Mouse (Mus musculus) adrenal gland (tissue): ENCODE measurements around the gene Wipf3.

ENCODE experiments used
- intact Hi-C: fragments of 180-260 bp; cut with DNase I; formaldehyde crosslinking; loops from one replicate; pipeline ENCODE4 v1.15.1; 2025

The Wipf3 gene

DNA sequence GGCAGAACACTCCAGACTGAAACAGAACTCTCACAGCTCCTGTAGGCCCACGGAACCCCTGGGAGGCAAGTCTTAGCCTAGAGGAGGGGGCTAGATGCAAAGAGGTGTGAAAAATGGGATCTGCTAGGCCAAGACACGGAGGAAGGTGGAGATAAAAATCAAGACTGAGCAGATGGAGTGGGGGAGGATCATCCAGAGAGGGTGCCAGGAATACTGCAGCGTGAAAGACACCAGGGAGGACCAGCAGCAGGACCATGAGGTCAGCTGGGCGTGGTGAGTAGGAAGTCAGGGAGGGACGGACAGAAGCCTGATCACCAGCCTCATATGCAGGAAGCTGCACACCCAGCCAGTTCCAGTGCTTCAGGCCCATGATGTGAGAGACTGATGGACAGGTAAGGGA is 89.4 kb downstream of the Wipf3 start:
- intact Hi-C loops, result no loop called here

DNA sequence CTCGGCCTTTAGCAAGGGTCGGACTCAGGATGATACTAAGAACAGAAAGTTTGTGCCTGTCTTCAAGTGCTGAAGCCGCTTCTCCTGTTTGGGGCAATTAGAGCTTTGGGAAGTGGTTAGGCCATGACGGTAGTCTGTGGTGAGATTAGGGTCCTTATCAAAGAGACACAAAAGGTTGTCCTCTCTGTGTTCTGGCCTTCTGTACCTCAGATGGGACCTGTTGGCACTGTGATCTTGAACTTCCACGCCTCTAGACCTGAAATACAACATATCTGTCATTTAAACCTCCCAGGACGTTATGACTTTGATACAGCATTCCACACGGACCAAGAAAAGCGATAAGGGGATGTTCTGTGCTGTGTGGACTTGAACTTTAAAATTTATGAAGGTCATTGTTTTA is 99.3 kb downstream of the Wipf3 start:
- intact Hi-C loops, result no loop called here

DNA sequence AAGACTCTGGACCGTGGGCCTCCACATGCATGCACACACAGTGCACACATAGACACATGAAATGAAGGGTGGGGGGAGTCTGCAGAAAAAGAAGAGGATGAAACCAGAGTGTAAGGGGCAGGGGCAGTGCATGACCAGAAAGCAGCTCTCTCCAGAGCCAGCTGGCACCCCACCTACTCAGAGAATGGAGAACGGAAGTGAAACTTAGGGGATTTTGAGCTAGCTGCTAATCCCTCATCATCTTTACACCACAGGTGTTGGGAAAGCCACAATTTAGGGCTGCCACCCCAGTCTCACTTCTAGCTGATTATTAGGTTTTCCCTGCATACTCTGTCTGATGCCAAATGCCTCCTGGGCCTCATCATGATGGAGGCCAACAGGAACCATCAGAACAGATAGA is 100.8 kb downstream of the Wipf3 start:
- intact Hi-C loops, result no loop called here

DNA sequence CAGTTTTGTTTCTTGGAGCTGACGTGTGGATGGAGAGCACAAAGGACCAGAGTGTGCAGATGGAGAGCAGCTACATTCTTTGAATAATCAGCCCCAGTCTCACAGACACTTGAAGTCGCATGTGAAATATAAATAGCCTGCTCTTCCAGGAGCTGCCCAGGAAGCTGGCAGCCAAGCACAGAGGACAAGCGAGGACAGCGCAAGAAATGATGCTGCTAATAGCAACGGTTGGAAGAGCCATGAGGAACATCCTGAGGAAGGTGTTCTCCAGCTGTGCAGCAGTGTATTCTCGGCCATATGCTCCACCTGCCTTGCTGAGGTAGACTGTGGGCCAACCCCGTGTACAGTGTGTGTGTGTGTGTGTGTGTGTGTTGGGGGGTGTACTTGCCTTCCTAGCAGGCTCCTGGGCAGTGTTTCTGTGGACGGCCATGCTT is 101.7 kb downstream of the Wipf3 start:
- intact Hi-C loops, result no loop called here

DNA sequence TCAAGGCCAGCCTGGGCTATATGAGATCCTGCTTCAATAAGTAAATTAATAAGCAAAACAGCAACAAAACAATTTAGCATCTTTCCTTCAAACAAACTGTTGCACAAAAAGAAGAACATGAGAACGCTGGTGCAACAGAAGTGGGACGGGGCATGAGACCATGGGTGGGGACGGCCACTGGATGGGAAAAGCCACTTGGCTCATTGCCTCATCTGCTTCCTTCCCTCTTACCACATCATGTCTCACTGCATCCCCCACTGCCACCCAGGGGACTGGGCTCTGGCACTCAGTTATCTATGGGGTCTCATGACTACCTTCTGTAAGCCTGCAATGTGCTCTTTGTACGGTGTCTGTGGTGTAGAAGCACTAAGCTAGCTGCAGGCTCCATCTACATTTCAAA is 106.1 kb downstream of the Wipf3 start:
- intact Hi-C loops, result no loop called here

DNA sequence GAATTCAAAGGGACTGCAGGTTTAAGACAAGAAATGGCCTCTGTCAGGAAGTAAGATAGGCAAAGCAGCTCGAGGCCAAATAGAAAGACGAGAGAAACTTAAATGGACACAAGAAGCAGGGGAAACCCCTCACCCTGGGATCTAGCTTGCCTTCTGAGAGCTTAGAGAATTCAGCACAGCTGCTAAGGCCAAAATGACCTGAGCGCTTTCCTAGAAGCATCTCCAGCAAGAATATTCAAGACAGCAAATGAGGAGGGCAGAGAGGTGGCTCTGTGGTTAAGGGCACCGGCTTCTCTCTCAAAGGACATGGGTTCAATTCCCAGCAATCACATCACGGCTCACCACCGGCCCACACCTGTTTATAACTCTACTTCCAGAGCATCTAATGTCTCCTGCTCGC is 107.7 kb downstream of the Wipf3 start:
- intact Hi-C loops, result no loop called here

DNA sequence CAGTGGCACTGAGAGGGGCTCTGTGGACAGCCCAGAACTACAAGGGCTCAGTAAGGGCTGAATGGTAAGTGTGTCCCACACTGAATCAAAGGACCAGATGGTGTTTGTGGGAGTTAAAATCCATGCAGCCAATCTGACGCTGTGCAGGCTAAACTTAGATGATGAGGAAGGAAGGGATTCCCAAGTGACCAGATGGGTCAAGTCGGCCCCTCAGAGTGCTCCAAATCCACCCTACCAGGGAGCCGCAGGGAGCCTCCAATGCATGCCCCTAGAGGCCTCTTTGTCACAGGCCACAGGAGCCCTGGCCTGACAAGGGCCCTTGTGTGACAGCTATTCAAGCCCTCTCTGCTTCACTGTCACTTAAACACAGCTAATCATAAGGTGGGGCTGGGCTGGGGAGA is 109.4 kb downstream of the Wipf3 start:
- intact Hi-C loops, result no loop called here

DNA sequence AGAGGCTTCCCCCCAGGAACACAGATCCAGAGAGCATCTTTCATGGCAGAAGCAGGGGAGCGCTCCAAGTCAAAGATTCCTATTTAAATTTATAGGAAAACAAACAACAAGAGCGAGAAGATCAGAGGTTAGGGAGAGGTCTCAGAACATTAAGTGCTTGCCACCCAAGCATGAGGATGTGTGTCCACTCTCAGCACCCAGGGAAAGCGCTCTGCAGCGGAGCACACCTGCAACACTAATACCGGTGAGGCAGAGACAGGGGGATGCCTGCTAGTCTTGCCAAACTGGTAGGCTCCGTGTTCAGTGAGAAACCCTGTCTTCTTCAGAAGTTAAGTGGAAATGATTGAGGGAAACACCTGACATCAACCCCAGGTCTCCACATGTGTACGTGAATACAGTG is 110.0 kb downstream of the Wipf3 start:
- intact Hi-C loops, result no loop called here

DNA sequence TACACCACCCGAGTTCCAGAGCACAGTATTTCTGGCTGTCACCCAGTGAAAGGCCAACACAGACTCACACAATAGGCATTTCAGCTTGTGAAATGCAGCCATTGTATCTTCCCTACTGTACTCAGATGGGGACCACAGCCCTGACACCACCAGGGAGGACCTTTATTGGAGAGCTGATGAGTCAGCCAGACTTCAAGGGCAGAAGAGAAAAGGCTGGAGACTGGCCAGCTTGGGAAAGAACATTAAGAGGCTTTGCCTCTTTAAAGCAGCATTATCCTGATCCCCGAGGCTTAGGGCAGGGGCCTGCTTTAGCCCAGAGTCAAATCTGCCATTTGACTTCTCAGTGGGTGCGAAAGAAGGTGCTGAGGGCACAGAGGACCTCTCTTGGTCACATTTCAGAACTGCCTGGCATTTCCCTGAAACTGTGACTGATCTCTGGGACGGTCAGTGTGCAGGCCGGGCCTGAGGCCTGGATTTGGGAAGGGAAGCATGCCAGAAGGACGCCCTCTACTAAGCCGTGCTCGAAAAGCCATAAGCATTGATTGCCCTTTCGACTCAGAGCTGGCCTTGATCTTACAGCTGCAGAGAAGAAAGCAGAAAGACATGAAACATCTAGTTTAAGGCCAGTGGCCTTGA is 111.0 kb downstream of the Wipf3 start:
- intact Hi-C loops, result no loop called here

DNA sequence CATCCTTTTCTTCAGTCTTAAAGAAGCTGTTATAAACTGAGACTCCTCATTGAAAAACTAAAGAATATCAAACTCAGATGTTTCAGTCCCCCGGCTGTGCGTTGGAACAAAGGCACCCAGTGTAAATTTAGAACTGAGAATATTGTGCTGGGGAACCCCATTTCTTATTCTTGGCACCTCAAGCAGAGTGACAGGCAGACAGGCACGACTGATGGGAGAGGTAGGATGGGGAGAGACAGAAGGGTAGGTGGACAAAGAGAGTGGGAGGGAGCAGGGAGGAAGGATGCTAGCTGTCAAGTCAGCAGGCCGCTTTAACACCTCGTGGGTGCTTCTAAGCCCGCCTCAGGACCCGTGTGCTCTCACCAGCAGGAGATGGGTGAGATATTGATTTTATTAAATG is 113.4 kb downstream of the Wipf3 start:
- intact Hi-C loops, result no loop called here

DNA sequence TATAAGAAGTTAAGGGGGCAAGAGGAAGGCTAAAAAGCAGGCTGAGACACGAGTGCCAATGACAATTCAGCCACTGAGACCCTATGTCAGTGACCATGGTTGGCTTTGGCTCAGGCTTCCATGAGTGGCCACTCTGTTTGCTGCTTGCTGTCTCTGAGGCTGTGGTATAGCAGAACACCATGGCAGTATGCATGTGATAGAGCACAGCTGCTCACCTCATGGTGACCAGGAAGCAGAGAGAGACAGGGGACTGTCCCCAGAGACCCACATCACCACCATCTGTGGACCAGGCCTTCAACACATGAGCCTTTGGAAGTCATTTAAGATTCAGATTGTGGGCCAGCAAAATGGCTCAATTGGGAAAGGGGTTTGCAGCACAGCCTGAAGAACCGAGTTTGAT is 114.2 kb downstream of the Wipf3 start:
- intact Hi-C loops, result no loop called here

DNA sequence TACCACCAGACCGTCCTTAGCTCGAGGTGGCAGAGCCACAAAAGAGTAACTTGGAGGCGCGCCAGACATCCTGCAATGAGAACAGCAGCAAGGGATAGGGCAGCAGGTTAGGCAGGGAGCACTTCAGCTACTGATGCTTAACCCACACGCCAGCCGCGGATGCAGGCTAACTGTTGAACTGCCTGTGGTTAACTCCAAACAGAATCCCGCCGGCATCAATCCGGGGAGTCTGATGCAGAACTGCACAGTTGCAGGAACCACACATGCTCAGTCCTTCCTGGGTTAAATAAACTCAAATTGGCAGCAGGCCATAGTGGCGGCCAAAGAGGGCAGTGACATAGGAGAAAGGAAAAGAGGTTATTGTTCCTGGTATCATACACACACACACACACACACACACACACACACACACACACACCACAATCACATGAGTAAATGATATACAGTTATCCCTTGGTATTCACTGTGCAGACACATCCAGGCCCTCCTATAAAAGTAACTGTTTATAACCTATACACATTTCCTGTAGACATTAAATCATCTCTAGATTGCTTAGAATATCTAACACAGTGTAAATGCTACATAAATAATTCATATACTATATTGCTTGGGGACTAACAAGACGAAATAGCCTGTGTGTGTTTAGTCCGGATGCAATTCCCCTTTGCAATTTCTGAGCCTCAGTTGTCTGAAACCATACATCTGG is 119.1 kb downstream of the Wipf3 start:
- intact Hi-C loops, result no loop called here

DNA sequence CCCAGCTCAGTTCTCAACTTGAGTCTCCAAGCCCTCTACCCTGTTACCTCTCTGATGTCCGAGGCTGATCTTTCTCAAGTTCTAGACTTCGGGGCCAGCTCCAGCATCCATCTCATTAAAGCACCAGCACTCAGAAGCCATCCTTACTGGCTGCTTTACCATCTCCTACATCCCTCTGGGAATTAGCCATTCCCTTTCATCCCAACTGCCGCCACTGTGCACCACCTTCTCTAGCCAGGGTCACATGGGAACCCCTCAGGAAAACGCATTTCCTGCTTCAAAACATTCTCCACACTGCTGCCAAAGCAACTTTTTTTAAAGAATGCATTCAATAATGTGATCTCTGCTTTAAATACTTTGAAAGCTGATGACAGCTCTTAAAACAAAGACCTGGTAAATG is 119.9 kb downstream of the Wipf3 start:
- intact Hi-C loops, result no loop called here

DNA sequence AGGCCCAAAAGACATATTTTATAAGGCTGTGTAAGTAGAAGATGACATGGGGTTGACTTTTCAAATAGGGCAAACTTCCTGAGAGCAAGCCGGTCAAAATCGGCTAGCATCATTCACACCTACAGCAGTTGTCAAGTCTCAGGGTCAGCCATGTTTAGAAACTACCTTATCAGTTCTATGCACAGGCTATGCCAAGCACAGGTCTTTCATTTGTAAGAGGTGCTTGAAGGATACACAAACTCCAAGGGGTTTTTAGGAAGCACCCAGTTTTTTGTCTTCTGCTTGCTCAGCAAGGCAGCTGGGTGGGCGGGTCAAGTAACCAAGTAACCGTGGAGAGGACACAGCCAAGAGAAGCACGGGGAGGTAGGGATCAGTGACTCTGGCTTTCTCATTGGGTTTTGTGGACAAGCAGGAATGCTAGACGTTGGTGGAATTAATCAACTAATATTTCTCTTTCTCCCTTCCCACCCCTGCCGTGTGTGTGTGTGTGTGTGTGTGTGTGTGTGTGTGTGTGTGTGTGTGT is 121.5 kb downstream of the Wipf3 start:
- intact Hi-C loops, result no loop called here

DNA sequence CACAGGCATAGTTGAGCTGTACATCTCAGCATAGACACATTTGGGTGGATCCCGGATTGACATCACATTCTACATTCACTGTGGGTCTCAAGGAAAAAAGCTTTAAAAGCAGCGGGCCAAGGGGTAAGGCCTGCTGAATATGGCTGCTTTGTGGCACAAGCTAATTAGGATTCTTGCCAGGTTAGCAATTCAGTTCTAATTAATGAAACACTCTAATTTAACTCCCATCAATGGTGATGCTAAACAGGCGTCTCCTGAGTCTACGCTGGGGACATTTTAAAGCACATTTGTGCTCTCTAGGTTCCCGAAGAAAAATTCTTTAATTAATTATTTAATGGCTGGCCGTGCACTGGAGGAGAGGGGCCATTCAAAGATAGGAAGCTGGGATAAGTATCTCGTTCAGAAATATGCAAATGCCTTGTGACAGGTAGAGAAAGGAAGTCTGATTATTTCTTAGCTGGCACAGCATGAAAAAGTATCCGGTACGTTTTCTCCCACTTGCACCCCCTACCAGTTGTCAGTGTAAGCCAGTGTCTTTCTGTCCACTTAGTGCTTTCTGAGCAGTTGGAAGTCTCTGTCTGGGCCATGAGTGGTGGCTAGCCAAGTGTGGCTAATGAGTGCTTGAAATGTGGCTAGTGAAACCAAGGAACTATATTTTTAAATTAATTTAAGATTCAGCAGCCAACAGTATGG is 123.5 kb downstream of the Wipf3 start:
- intact Hi-C loops, result no loop called here
